Mouse (Mus musculus): ENCODE measurements around the gene Ptger1.

DNA sequence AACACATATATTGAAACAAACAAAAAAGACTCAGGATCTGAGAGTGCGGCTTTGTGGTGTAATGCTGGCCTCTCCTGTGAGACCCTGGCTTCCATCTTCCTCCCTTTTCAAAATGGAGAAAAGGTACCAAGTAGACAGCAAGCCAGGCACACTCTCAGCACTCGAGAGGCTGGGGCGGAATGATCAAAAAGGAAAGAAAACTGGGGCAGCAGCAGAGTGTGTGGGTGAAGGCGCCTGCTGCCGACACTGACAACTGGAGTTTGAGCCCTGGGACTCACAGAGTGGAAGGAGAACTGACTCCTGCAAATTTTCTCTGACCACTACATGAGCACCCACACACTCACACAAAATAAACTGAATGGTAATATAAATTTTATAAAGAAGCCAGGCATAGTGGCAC, 8.0 kb downstream of the Ptger1 start:
- no peak for TF ChIP-seq CTCF (IDR thresholded peaks at IDR 0.05; ENCODE audit: control insufficient read depth, insufficient read depth, insufficient replicate concordance, low read depth, low read length)
- TF ChIP-seq POLR2A (IDR thresholded peaks at IDR 0.05; ENCODE audit: control insufficient read depth, low read depth, low read length): no peak
